Mouse (Mus musculus): ENCODE measurements at regions not wholly inside any gene's neighbourhood (a gene's known extent, or its start where the extent isn't known, plus 50 kb on each side); places are given as distances from the start of the nearest gene placed in this dataset.

- no peak for DNase-seq (ENCODE audit: low spot score in 2 of 2)
These were observed 134.8 kb upstream of the Gm5129 start for GRCm38 (mm10) chr5:29870537-29870936.

DNA sequence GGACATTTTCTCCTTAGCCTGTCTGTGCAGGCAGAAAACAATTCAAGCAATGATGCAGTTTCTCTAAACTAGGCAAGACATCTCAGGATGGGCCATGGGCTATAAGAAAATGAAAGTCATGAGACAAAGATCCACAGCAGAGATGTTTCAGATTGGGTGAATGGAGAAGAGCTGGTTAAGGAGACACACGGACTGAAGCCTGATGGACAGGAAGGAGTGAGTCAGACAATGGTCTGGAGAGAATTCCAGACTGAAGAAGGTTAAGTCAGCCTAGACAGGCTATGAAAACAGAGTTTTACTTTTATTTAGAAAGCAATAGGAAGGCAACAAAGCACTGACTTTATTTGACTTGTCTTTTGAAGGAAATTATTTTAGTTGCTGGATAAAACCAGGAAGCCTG is 137.5 kb upstream of the Il6 start:
- no peak for DNase-seq (ENCODE audit: low spot score in 2 of 2)

GRCm38 (mm10) chr5:29887267-29887841 is 125.6 kb upstream of the Il6 start:
- DNase-seq (ENCODE audit: low spot score in 2 of 2): no peak

DNA sequence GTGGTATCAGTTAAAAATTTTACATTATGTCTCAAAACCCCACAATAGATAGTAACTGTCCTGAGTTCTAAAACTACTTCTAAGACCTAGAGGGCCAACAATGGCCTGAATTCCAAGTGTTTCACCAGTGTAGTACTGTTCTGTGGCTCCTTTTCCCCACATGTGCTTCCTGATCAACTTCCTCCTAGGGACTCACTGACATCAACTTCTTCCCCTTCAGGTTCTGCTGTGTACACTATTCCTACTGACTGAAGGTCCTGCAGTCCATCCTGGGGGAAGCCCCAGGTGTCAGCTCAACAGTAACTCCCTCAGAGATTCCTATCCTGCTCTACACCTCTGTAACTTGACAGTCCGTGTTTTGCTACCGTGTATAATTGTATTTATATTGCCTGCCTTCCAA is 120.6 kb upstream of the Il6 start:
- DNase-seq (ENCODE audit: low spot score in 2 of 2): no peak

DNA sequence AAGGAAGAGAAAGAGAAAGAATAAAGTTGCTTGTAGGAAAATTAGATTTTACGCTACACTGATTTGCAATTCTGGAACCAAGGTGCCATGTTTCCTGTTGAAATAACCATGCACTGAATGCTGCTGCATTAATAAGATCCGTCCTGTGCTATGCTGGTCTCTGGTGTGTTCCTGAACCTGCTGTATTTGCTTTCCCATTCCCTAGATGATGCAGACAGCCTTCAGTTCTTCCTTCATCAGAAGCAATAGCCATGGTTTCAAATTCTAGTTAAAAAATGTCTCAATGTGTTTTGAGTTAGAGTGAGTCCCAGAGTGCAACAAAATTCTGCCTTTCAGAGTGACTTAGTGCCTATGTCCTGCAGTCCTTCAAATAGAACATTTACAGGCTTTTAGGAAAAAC is 120.1 kb upstream of the Il6 start:
- DNase-seq (ENCODE audit: low spot score in 2 of 2): peak; percentile 8 to 47

- DNase-seq (ENCODE audit: low spot score in 2 of 2): no peak
These were observed 119.1 kb upstream of the Il6 start for GRCm38 (mm10) chr5:29893829-29894228.

DNA sequence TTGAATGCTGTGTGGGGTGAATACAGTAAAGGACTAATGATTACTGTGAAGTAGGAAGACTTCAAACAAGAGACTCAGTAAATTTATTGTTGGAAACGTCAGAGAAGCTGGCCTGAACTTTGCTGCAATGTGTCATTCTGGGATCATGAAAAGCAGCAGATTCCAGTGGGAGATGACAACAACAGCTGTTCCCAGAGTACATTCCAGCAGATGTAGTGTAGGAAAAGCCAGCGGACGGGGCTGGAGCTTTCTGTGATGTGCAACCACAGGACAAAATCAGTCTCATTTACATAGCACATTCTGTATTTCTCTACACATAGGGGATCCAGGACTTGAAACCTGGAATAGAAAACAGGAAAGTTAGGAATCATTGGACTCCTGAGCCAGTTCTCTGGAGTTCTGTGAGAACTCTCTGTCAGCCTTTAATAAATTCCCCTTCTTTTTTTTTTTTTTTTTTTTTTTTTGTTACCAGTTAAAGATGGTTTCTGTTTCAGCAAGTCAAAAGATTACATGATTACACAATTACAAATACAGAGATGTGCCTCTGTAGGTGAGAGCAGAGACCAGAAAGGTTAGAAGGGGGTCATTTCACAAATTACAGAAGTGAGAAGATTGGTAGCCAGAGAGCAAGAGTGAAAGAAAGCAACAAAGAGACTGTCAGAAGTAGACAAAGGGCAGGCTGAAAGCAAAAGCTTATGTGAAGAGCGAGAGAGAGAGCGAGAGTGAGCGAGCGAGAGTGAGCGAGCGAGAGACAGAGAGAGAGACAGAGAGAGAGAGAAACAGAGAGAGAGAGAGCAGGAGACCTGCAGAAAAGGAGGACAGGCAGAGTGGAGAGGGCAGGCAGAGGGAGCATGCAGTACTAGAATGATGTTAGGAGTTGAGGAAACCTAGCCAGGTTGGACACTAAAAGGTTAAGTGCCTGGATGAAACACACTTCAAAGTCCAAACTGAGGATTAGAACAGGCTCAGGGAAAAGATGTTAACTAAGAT is 118.0 kb upstream of the Il6 start:
- no peak for DNase-seq (ENCODE audit: low spot score in 2 of 2)

DNA sequence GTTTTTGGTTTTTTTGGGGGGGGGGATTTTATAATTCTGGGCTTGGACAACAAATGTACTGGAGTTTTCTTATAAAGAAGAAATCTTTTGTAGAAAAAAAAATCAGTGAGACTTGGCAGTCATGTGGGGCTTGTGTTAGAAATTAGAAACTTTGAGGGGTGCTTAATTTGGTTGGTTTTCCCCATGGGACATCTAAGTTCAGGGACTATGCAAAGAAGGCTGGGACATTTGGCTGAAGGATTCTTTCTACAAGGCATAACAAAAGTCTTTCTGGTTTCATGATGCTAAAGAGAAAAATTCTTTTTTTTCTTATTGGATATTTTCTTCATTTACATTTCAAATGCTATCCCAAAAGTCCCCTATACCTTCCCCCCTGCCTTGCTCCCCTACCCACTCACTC is 115.3 kb upstream of the Il6 start:
- DNase-seq (ENCODE audit: low spot score in 2 of 2): no peak

DNA sequence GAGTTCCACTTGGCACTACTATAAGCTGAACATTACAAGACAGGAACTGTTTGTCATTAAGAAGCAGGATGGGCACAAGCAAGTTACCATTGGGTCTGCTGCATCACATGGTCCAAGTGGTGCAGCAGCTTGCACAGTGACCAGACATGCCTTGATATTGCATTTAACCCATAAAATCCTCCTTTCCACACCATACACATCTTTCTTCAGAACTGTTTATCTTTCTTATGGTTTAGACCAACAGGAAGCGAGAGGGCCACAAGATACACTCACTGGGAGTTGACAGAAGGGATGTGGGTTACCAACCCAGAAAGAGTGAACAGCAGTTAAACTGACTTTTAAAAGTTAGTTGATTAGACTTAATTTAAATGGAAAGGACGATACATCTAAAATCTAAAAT is 111.2 kb upstream of the Il6 start:
- DNase-seq (ENCODE audit: low spot score in 2 of 2): no peak

DNA sequence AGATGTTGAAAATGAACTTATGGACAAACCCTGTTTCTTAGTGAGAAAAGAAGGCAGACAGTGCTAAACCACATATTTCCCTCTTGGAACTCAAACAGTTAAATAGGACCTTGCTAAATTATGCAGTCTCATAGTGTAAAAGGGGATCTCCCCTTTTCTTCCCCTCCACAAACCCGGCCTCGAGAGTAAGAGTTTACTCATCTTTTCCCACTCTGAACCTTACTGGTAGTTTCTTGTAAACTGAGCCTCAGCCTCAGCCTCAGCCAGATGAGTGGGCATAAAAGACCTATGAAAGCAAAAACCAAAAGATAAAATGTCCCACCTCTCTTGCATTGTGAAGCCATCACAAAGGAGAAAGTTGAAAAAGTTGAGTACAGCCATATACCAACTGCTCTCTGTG is 92.6 kb upstream of the Il6 start:
- DNase-seq (ENCODE audit: low spot score in 2 of 2): no peak

DNA sequence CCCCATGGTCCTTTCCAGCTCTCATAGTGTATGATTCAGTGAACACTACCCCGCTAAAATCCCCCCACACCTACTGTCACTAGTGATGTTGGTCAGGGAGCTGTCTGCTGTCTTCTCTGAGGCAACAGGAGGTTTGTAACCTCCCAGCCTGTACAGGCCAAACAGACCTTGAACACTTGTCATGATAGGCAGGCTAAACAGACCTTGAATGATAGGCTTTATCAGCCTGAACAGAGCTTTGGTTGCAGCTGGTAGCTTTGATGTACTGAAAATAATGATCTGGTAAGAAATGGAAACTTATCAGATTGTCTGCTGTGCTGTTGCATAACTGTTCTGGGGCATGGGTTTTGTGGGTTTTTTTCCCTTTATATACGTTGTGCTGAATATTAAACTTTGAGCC is 87.4 kb upstream of the Il6 start:
- no peak for DNase-seq (ENCODE audit: low spot score in 2 of 2)

- no peak for DNase-seq (ENCODE audit: low spot score in 2 of 2)
These were observed 85.3 kb upstream of the Il6 start for GRCm38 (mm10) chr5:29927594-29927993.

GRCm38 (mm10) chr5:29929381-29929780 is 83.5 kb upstream of the Il6 start:
- no peak for DNase-seq (ENCODE audit: low spot score in 2 of 2)

GRCm38 (mm10) chr5:29947225-29947624 is 65.7 kb upstream of the Il6 start:
- DNase-seq (ENCODE audit: low spot score in 2 of 2): no peak

GRCm38 (mm10) chr5:29948161-29948560 is 64.8 kb upstream of the Il6 start:
- DNase-seq (ENCODE audit: low spot score in 2 of 2): peak; percentile 14 to 37

DNA sequence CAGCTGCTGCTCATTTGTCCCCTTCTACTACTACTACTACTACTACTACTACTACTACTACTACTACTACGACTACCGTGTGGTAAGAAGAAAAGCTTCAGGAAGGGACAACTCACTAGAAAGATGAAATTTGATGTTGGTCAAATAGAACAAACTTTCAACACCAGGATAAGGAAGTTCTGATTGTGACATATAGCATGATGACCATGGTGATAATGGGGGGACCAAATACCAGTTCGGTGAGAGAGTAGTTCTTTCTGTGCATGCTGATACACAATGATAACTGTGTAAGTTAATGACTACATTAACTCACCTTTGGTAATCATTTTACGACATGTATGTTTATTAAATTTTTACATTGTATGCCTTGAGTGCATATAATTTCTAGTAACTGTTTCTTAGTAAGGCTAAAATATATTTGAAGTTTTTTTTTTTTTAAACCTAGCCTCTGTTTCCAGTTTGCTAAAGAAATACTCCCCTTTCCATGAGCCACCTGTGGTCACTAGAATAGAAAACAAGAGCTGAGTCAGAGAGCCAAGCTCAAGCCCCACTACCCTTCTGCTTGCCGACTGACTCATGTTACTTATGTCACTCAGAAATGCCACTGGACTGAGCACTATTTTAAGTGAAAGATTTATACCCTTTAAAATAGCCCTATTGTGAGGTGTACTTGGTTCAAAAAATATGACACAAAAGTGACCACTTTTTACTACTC is 62.3 kb upstream of the Il6 start:
- no peak for DNase-seq (ENCODE audit: low spot score in 2 of 2)

DNA sequence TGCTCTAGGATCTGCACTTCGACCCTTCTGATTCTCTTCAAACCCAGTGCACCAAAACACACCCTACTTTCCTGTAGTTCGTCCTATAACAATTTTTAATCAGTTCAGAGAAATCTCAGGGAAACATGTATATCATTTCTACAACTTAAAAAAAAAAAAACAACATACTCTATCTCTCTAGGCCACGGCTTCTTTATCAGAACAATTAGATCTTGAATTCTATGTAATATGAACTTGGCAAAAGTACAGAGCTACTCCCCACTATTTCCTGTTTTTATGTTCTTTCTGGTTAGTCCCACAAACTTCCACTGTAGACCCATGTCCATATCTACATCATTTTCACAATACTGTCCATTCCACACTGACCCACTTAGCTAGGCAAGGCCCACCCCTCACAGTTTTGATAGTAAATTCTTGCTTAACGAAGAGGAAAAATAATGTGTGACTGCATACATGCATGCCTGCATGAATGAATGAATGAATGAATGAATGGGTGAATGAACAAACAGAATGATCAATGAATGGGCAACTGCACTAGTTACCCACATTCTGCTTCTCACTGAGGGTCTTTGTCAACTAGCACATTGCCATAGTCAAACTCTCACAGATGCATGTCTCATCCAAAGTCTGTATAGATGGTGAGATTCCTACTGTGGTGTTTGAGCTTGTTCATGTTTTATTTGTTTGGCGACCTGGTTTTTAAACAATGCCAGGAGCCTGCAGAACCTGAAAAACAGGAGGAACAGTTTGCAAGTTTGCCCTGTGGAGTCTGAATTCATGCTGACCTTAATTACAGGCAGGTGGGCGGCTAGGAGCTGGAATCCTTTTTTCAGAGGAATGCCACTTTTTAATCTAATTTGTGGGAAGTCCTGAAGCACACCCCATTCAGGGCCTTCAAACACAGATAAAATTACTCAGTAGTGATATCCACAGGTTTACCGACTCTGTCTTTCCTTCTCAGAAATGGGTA is 61.2 kb upstream of the Il6 start:
- no peak for DNase-seq (ENCODE audit: low spot score in 2 of 2)

Data from spleen, postnatal 36 days (tissue).